Mouse (Mus musculus): ENCODE measurements at regions not wholly inside any gene's neighbourhood (a gene's known extent, or its start where the extent isn't known, plus 50 kb on each side); places are given as distances from the start of the nearest gene placed in this dataset.

GRCm38 (mm10) chr6:117237096-117237495 is 68.8 kb downstream of the Cxcl12 start:
- DNase-seq (ENCODE audit: low read depth, low spot score), result no peak

GRCm38 (mm10) chr6:117241206-117241605 is 72.9 kb downstream of the Cxcl12 start:
- DNase-seq (ENCODE audit: low read depth, low spot score), result no peak

- no peak for DNase-seq (ENCODE audit: low read depth, low spot score)
These were observed 77.1 kb downstream of the Cxcl12 start for GRCm38 (mm10) chr6:117245398-117245797.

GRCm38 (mm10) chr6:117245849-117246248 is 77.5 kb downstream of the Cxcl12 start:
- DNase-seq (ENCODE audit: low read depth, low spot score), result no peak

GRCm38 (mm10) chr6:117249230-117249921 is 81.0 kb downstream of the Cxcl12 start:
- DNase-seq (ENCODE audit: low read depth, low spot score), result no peak

GRCm38 (mm10) chr6:117250051-117250450 is 81.7 kb downstream of the Cxcl12 start:
- DNase-seq (ENCODE audit: low read depth, low spot score), result no peak

GRCm38 (mm10) chr6:117251383-117251925 is 83.1 kb downstream of the Cxcl12 start:
- DNase-seq (ENCODE audit: low read depth, low spot score), result no peak

- DNase-seq (ENCODE audit: low read depth, low spot score), result no peak
These were observed 84.0 kb downstream of the Cxcl12 start for GRCm38 (mm10) chr6:117252361-117252760.

- DNase-seq (ENCODE audit: low read depth, low spot score), result no peak
These were observed 84.7 kb downstream of the Cxcl12 start for GRCm38 (mm10) chr6:117253036-117253435.

GRCm38 (mm10) chr6:117253586-117254330 is 85.4 kb downstream of the Cxcl12 start:
- DNase-seq (ENCODE audit: low read depth, low spot score), result no peak

- DNase-seq (ENCODE audit: low read depth, low spot score), result no peak
These were observed 86.4 kb downstream of the Cxcl12 start for GRCm38 (mm10) chr6:117254620-117255228.

- DNase-seq (ENCODE audit: low read depth, low spot score), result no peak
These were observed 87.2 kb downstream of the Cxcl12 start for GRCm38 (mm10) chr6:117255399-117256098.

- no peak for DNase-seq (ENCODE audit: low read depth, low spot score)
These were observed 87.8 kb downstream of the Cxcl12 start for GRCm38 (mm10) chr6:117256099-117256471.

- DNase-seq (ENCODE audit: low read depth, low spot score), result no peak
These were observed 89.3 kb downstream of the Cxcl12 start for GRCm38 (mm10) chr6:117257591-117257990.

GRCm38 (mm10) chr6:117267906-117268305 is 99.6 kb downstream of the Cxcl12 start:
- no peak for DNase-seq (ENCODE audit: low read depth, low spot score)

- DNase-seq (ENCODE audit: low read depth, low spot score), result no peak
These were observed 100.0 kb downstream of the Cxcl12 start for GRCm38 (mm10) chr6:117268376-117268775.

- no peak for DNase-seq (ENCODE audit: low read depth, low spot score)
These were observed 101.9 kb downstream of the Cxcl12 start for GRCm38 (mm10) chr6:117270261-117270660.

GRCm38 (mm10) chr6:117271562-117272226 is 103.4 kb downstream of the Cxcl12 start:
- no peak for DNase-seq (ENCODE audit: low read depth, low spot score)

GRCm38 (mm10) chr6:117272227-117272955 is 104.1 kb downstream of the Cxcl12 start:
- DNase-seq (ENCODE audit: low read depth, low spot score), result no peak

GRCm38 (mm10) chr6:117275915-117276314 is 107.6 kb downstream of the Cxcl12 start:
- no peak for DNase-seq (ENCODE audit: low read depth, low spot score)

GRCm38 (mm10) chr6:117276850-117277249 is 108.5 kb downstream of the Cxcl12 start:
- DNase-seq (ENCODE audit: low read depth, low spot score), result no peak
